Mouse (Mus musculus) forebrain, embryonic 15.5 days (tissue): ENCODE measurements around the gene Dnah14. TPM values are rescaled to one million over a fixed set of nuclear protein-coding genes. Genes with fewer than 3 reads are reported as not detected.
"Not testable (repeated sequence)": the region's sequence is repeated elsewhere in the genome, so short reads cannot be mapped to it uniquely, and the experiment has no call there.

ENCODE experiments used
- ATAC-seq: fragments of 200-750 bp; cut with Nextera tagmentation; replicated peaks from 2 replicates; pipeline ENCODE4 v1.8.0; 2017; ENCODE audit warnings: mild to moderate bottlenecking, moderate TSS enrichment, moderate library complexity
- H3K27ac ChIP-seq: fragments of 300-500 bp; sonication (generic); replicated peaks from 2 replicates; pipeline ENCODE4 v1.5.1; 2015; ENCODE audit warnings: mild to moderate bottlenecking, inconsistent platforms
- H3K27me3 ChIP-seq: fragments of 300-500 bp; sonication (generic); 2 replicates; pipeline ENCODE4 v1.6.1; 2015; ENCODE audit warnings: inconsistent platforms
- H3K36me3 ChIP-seq: fragments of 300-500 bp; sonication (generic); 2 replicates; pipeline ENCODE4 v1.6.1; 2015; ENCODE audit warnings: mild to moderate bottlenecking, inconsistent platforms
- H3K4me1 ChIP-seq: fragments of 300-500 bp; sonication (generic); 2 replicates; pipeline ENCODE4 v1.6.1; 2015; ENCODE audit warnings: inconsistent platforms
- H3K4me2 ChIP-seq: fragments of 300-500 bp; sonication (generic); replicated peaks from 2 replicates; pipeline ENCODE4 v1.6.1; 2015; ENCODE audit warnings: mild to moderate bottlenecking, inconsistent platforms
- H3K4me3 ChIP-seq: fragments of 300-500 bp; sonication (generic); 2 replicates; pipeline ENCODE4 v1.5.1; 2015; ENCODE audit warnings: mild to moderate bottlenecking, inconsistent platforms
- H3K9ac ChIP-seq: fragments of 300-500 bp; sonication (generic); replicated peaks from 2 replicates; pipeline ENCODE4 v1.6.1; 2015; ENCODE audit warnings: mild to moderate bottlenecking, inconsistent platforms
- H3K9me3 ChIP-seq: fragments of 300-500 bp; sonication (generic); 2 replicates; pipeline ENCODE4 v1.6.1; 2016; ENCODE audit warnings: inconsistent platforms
- WGBS: fragments of 180-500 bp; shearing (Covaris S2); methylation state at CpG from one replicate; pipeline ENCODE4 v1.1.7; 2015; ENCODE audit warnings: mixed read lengths; 5-methylcytosine and 5-hydroxymethylcytosine counted together
- polyA plus RNA-seq: library from polyadenylated mRNA; unstranded; fragments of >200 nt; fragmentation: Nextera tagmentation; extraction: Ambion mirVana; gene quantifications from 2 replicates; pipeline ENCODE4 v1.2.1, GENCODE M21; 2015

Gene Dnah14
- polyA plus RNA-seq, 1 experiment from 2014 or later = 0.71 TPM

- 89% methylated on average over 5 of the region's 5 CpGs for WGBS
- Histone ChIP-seq H3K4me2 (no peak overlapping the region), H3K27me3 (no peaks in the 10 kb centered on the region), H3K9ac (no peak overlapping the region), H3K4me3 (no peak overlapping the region), H3K9me3 (no peaks in the 10 kb centered on the region), H3K36me3 (no peaks in the 10 kb centered on the region), H3K27ac (no peak overlapping the region), H3K4me1 (no peaks in the 10 kb centered on the region)
- ATAC-seq = no peak
Observed at GRCm38 (mm10) chr1:181733517-181733916, 157.2 kb downstream of the Dnah14 start.

- WGBS = 46% methylated on average over 5 of the region's 5 CpGs
- H3K9me3 ChIP-seq = no peaks in the 10 kb centered on the region
- H3K4me3 ChIP-seq = no peak overlapping the region
- no peak overlapping the region for H3K4me2 ChIP-seq
- no peak overlapping the region for H3K27ac ChIP-seq
- H3K4me1 ChIP-seq = no peaks in the 10 kb centered on the region
- ATAC-seq = no peak
- H3K9ac ChIP-seq = no peak overlapping the region
- H3K36me3 ChIP-seq = no peaks in the 10 kb centered on the region
- no peaks in the 10 kb centered on the region for H3K27me3 ChIP-seq
Observed at GRCm38 (mm10) chr1:181740259-181740658, 163.9 kb downstream of the Dnah14 start.

GRCm38 (mm10) chr1:181742251-181742885 lies 166.0 kb downstream of the Dnah14 start:
- Histone ChIP-seq H3K9ac (no peak overlapping the region), H3K9me3 (no peaks in the 10 kb centered on the region), H3K27ac (no peak overlapping the region), H3K4me2 (no peak overlapping the region), H3K4me1 (no peaks in the 10 kb centered on the region), H3K27me3 (no peaks in the 10 kb centered on the region), H3K36me3 (no peaks in the 10 kb centered on the region), H3K4me3 (no peak overlapping the region)
- WGBS = 43% methylated on average over 4 of the region's 4 CpGs
- ATAC-seq = no peak

- no peaks in the 10 kb centered on the region for H3K36me3 ChIP-seq
- no peak overlapping the region for H3K27ac ChIP-seq
- 63% methylated on average over 14 of the region's 14 CpGs for WGBS
- H3K9me3 ChIP-seq = no peaks in the 10 kb centered on the region
- H3K4me2 ChIP-seq = no peak overlapping the region
- no peak overlapping the region for H3K9ac ChIP-seq
- H3K4me1 ChIP-seq = no peaks in the 10 kb centered on the region
- ATAC-seq = no peak
- H3K27me3 ChIP-seq = no peaks in the 10 kb centered on the region
- no peak overlapping the region for H3K4me3 ChIP-seq
Observed at GRCm38 (mm10) chr1:181769392-181769791, 193.0 kb downstream of the Dnah14 start.

GRCm38 (mm10) chr1:181771871-181772270 lies 195.5 kb downstream of the Dnah14 start:
- no peak overlapping the region for H3K9ac ChIP-seq
- 96% methylated on average over 3 of the region's 3 CpGs for WGBS
- H3K4me1 ChIP-seq = no peaks in the 10 kb centered on the region
- H3K27ac ChIP-seq = no peak overlapping the region
- H3K9me3 ChIP-seq = no peaks in the 10 kb centered on the region
- no peak overlapping the region for H3K4me2 ChIP-seq
- ATAC-seq = no peak
- no peak overlapping the region for H3K4me3 ChIP-seq
- H3K27me3 ChIP-seq = no peaks in the 10 kb centered on the region
- H3K36me3 ChIP-seq = no peaks in the 10 kb centered on the region

- Histone ChIP-seq H3K9me3 (no peaks in the 10 kb centered on the region), H3K4me2 (no peak overlapping the region), H3K27me3 (no peaks in the 10 kb centered on the region), H3K36me3 (no peaks in the 10 kb centered on the region), H3K4me1 (no peaks in the 10 kb centered on the region), H3K9ac (no peak overlapping the region), H3K4me3 (no peak overlapping the region), H3K27ac (no peak overlapping the region)
- no peak for ATAC-seq
- 79% methylated on average over 1 of the region's 1 CpGs for WGBS
Observed at GRCm38 (mm10) chr1:181776541-181776940, 200.2 kb downstream of the Dnah14 start.

GRCm38 (mm10) chr1:181782600-181782999 lies 206.2 kb downstream of the Dnah14 start:
- not testable (repeated sequence) for H3K36me3 ChIP-seq, H3K4me2 ChIP-seq, H3K27me3 ChIP-seq, H3K27ac ChIP-seq, ATAC-seq, H3K9me3 ChIP-seq, H3K4me1 ChIP-seq, H3K4me3 ChIP-seq, H3K9ac ChIP-seq
- WGBS = 96% methylated on average over 11 of the region's 11 CpGs

- no peaks in the 10 kb centered on the region for H3K27me3 ChIP-seq
- no peak overlapping the region for H3K27ac ChIP-seq
- no peaks in the 10 kb centered on the region for H3K9me3 ChIP-seq
- no peak overlapping the region for H3K9ac ChIP-seq
- 37% methylated on average over 6 of the region's 6 CpGs for WGBS
- ATAC-seq = no peak
- no peaks in the 10 kb centered on the region for H3K4me1 ChIP-seq
- no peak overlapping the region for H3K4me2 ChIP-seq
- H3K36me3 ChIP-seq = no peaks in the 10 kb centered on the region
- no peak overlapping the region for H3K4me3 ChIP-seq
Observed at GRCm38 (mm10) chr1:181789952-181790351, 213.6 kb downstream of the Dnah14 start.

- 30% methylated on average over 2 of the region's 2 CpGs for WGBS
- H3K4me3 ChIP-seq = no peak overlapping the region
- ATAC-seq = no peak
- no peaks in the 10 kb centered on the region for H3K27me3 ChIP-seq
- no peak overlapping the region for H3K9ac ChIP-seq
- H3K4me2 ChIP-seq = no peak overlapping the region
- H3K27ac ChIP-seq = no peak overlapping the region
- no peaks in the 10 kb centered on the region for H3K36me3 ChIP-seq
- H3K9me3 ChIP-seq = no peaks in the 10 kb centered on the region
- H3K4me1 ChIP-seq = no peaks in the 10 kb centered on the region
Observed at GRCm38 (mm10) chr1:181793541-181793940, 217.2 kb downstream of the Dnah14 start.

- H3K36me3 ChIP-seq = no peaks in the 10 kb centered on the region
- H3K27me3 ChIP-seq = no peaks in the 10 kb centered on the region
- no peak overlapping the region for H3K4me3 ChIP-seq
- no peak overlapping the region for H3K9ac ChIP-seq
- no peak for ATAC-seq
- no peak overlapping the region for H3K4me2 ChIP-seq
- no peaks in the 10 kb centered on the region for H3K4me1 ChIP-seq
- 85% methylated on average over 3 of the region's 3 CpGs for WGBS
- H3K9me3 ChIP-seq = no peaks in the 10 kb centered on the region
- no peak overlapping the region for H3K27ac ChIP-seq
Observed at GRCm38 (mm10) chr1:181799911-181800310, 223.6 kb downstream of the Dnah14 start.

- no peak for ATAC-seq
- Histone ChIP-seq H3K36me3 (no peaks in the 10 kb centered on the region), H3K9ac (no peak overlapping the region), H3K27me3 (no peaks in the 10 kb centered on the region), H3K4me2 (no peak overlapping the region), H3K4me1 (no peaks in the 10 kb centered on the region), H3K9me3 (no peaks in the 10 kb centered on the region), H3K4me3 (no peak overlapping the region), H3K27ac (no peak overlapping the region)
- WGBS = 71% methylated on average over 4 of the region's 4 CpGs
Observed at GRCm38 (mm10) chr1:181800667-181801066, 224.3 kb downstream of the Dnah14 start.

GRCm38 (mm10) chr1:181811481-181812223 lies 235.3 kb downstream of the Dnah14 start:
- Histone ChIP-seq H3K9me3 (no peaks in the 10 kb centered on the region), H3K27me3 (no peaks in the 10 kb centered on the region), H3K36me3 (peaks cover 20% of the 10 kb centered on the region), H3K4me3 (no peak overlapping the region), H3K9ac (no peak overlapping the region), H3K4me1 (no peaks in the 10 kb centered on the region), H3K27ac (no peak overlapping the region), H3K4me2 (no peak overlapping the region)
- ATAC-seq = no peak
- 84% methylated on average over 18 of the region's 18 CpGs for WGBS

GRCm38 (mm10) chr1:181826716-181827115 lies 250.4 kb downstream of the Dnah14 start:
- Histone ChIP-seq H3K4me1 (no peaks in the 10 kb centered on the region), H3K27me3 (no peaks in the 10 kb centered on the region), H3K27ac (no peak overlapping the region), H3K4me2 (no peak overlapping the region), H3K4me3 (no peak overlapping the region), H3K9ac (no peak overlapping the region), H3K36me3 (peaks cover 85% of the 10 kb centered on the region), H3K9me3 (no peaks in the 10 kb centered on the region)
- WGBS = 95% methylated on average over 7 of the region's 7 CpGs
- no peak for ATAC-seq
